ENCODE assay signal across 13 mouse cellular contexts in genomic region chr2:115119429-115120205, GRCm38 (mm10).
A peak's percentile ranks its signal among the peaks of the same experiment; 100 is the strongest.
DNase-seq lines count a peak whose midpoint lies in the region; ATAC-seq and TF ChIP-seq lines count a peak whose summit lies in the region.
"Had no signal": no experiment of that assay in that cellular context is flagged by ENCODE, and none has a peak within 500 bp of the region (broad histone marks: within the 10 kb centered on the region; RNA-seq: fewer than 3 reads in every experiment).

No protein-coding gene starts in this region.

- no peaks in the 10 kb centered on the region for H3K4me1 ChIP-seq in kidney, adult 2 months (ENCODE audit: control insufficient read depth, insufficient read depth, low read length)
- peaks cover 15% of the 10 kb centered on the region for H3K4me1 ChIP-seq in forebrain, embryonic 13.5 days
- H3K4me1 ChIP-seq in lung, embryonic 14.5 days (ENCODE audit: insufficient read depth): no peaks in the 10 kb centered on the region
- H3K4me1 ChIP-seq in midbrain, embryonic 14.5 days (ENCODE audit: control insufficient read depth, insufficient read depth, low read length): peaks cover 4% of the 10 kb centered on the region; the same call in 1 of the 2 replicates
- H3K4me1 ChIP-seq: embryonic facial prominence, embryonic 12.5 days; heart, embryonic 13.5 days had no signal

- WGBS in kidney, adult 2 months: 81% methylated on average over 9 of the region's 9 CpGs
- WGBS in forebrain, embryonic 13.5 days: 54% methylated on average over 9 of the region's 9 CpGs
- whole genome bisulfite sequencing in lung, embryonic 14.5 days: 70% methylated on average over 9 of the region's 9 CpGs
- WGBS in midbrain, embryonic 14.5 days: 54% methylated on average over 9 of the region's 9 CpGs

- intact Hi-C loops in left cerebral cortex, postnatal 14 days (cut with DNase I): no loop called here

- no peak for DNase-seq in kidney, adult 2 months
- DNase-seq in kidney, adult 11 months: no peak
- peak; percentile 71 for DNase-seq in lung, embryonic 14.5 days
- peak; percentile 64 for DNase-seq in midbrain, embryonic 14.5 days
- DNase-seq in left cerebral cortex, postnatal 14 days (ENCODE audit: low spot score in 2 of 2): no peak
- DNase-seq in spleen, adult 18-20 months: no peak
- DNase-seq: cerebellum, adult 9-10 months; thymus, postnatal 14 days had no signal

- H3K9ac ChIP-seq in forebrain, embryonic 13.5 days: no peak overlapping the region
- H3K9ac ChIP-seq in lung, embryonic 14.5 days: no peak overlapping the region
- no peak overlapping the region for H3K9ac ChIP-seq in midbrain, embryonic 14.5 days (replicated peaks; ENCODE audit: low read length)
- H3K9ac ChIP-seq: embryonic facial prominence, embryonic 12.5 days; heart, embryonic 13.5 days had no signal

- TF ChIP-seq POLR2A in kidney, adult 2 months (IDR thresholded peaks at IDR 0.05; ENCODE audit: low read depth, low read length): no peak

- no peaks in the 10 kb centered on the region for H3K36me3 ChIP-seq in kidney, adult 2 months (ENCODE audit: control insufficient read depth, insufficient read depth, low read length)
- H3K36me3 ChIP-seq in forebrain, embryonic 13.5 days (ENCODE audit: poor library complexity, severe bottlenecking): no peaks in the 10 kb centered on the region
- no peaks in the 10 kb centered on the region for H3K36me3 ChIP-seq in lung, embryonic 14.5 days (ENCODE audit: insufficient read depth)
- H3K36me3 ChIP-seq in midbrain, embryonic 14.5 days (ENCODE audit: control insufficient read depth, insufficient read depth, low read length): no peaks in the 10 kb centered on the region
- H3K36me3 ChIP-seq: embryonic facial prominence, embryonic 12.5 days; heart, embryonic 13.5 days had no signal

- no peak overlapping the region for H3K27ac ChIP-seq in kidney, adult 2 months (ENCODE audit: insufficient read depth, low read depth, low read length)
- H3K27ac ChIP-seq in forebrain, embryonic 13.5 days: peak overlapping the region; percentile 73
- no peak overlapping the region for H3K27ac ChIP-seq in lung, embryonic 14.5 days (ENCODE audit: low read depth)
- H3K27ac ChIP-seq in midbrain, embryonic 14.5 days (replicated peaks; ENCODE audit: low read depth, low read length): no peak overlapping the region
- H3K27ac ChIP-seq: embryonic facial prominence, embryonic 12.5 days; heart, embryonic 13.5 days had no signal

- H3K4me2 ChIP-seq in forebrain, embryonic 13.5 days: no peak overlapping the region
- H3K4me2 ChIP-seq in lung, embryonic 14.5 days: no peak overlapping the region
- H3K4me2 ChIP-seq in midbrain, embryonic 14.5 days (ENCODE audit: low read length): no peak overlapping the region
- H3K4me2 ChIP-seq: embryonic facial prominence, embryonic 12.5 days; heart, embryonic 13.5 days had no signal

- no peaks in the 10 kb centered on the region for H3K27me3 ChIP-seq in kidney, adult 2 months (replicated peaks; ENCODE audit: control insufficient read depth, insufficient read depth, low read length)
- no peaks in the 10 kb centered on the region for H3K27me3 ChIP-seq in forebrain, embryonic 13.5 days
- no peaks in the 10 kb centered on the region for H3K27me3 ChIP-seq in lung, embryonic 14.5 days (ENCODE audit: insufficient read depth, low read length)
- no peaks in the 10 kb centered on the region for H3K27me3 ChIP-seq in midbrain, embryonic 14.5 days (ENCODE audit: control insufficient read depth, insufficient read depth, low read length)
- H3K27me3 ChIP-seq: embryonic facial prominence, embryonic 12.5 days; heart, embryonic 13.5 days; Patski had no signal

- TF ChIP-seq CTCF in kidney, adult 2 months (conservative IDR thresholded peaks at IDR 0.05; ENCODE audit: insufficient read depth, insufficient read length, low read depth, low read length): 0 out of 2 replicates have a peak, but pooled peaks have one; percentile 8
- TF ChIP-seq CTCF in lung, embryonic 14.5 days (IDR thresholded peaks at IDR 0.05; ENCODE audit: low read depth): peak; percentile 25; the same call in 1 of the 2 replicates

- H3K4me3 ChIP-seq in kidney, adult 2 months (ENCODE audit: insufficient read depth, low read depth, low read length): no peak overlapping the region
- H3K4me3 ChIP-seq in forebrain, embryonic 13.5 days: no peak overlapping the region
- no peak overlapping the region for H3K4me3 ChIP-seq in lung, embryonic 14.5 days (ENCODE audit: low read depth, low read length)
- no peak overlapping the region for H3K4me3 ChIP-seq in midbrain, embryonic 14.5 days (replicated peaks; ENCODE audit: low read depth, low read length)
- H3K4me3 ChIP-seq: embryonic facial prominence, embryonic 12.5 days; heart, embryonic 13.5 days had no signal

- H3K9me3 ChIP-seq in forebrain, embryonic 13.5 days (replicated peaks): no peaks in the 10 kb centered on the region
- no peaks in the 10 kb centered on the region for H3K9me3 ChIP-seq in lung, embryonic 14.5 days (ENCODE audit: low read depth, low read length)
- no peaks in the 10 kb centered on the region for H3K9me3 ChIP-seq in midbrain, embryonic 14.5 days (ENCODE audit: control insufficient read depth, low read length)
- H3K9me3 ChIP-seq: embryonic facial prominence, embryonic 12.5 days; heart, embryonic 13.5 days had no signal

- peak; percentile 91 for ATAC-seq in forebrain, embryonic 13.5 days
- ATAC-seq in lung, embryonic 14.5 days (ENCODE audit: insufficient read depth): no peak
- peak; percentile 78 for ATAC-seq in midbrain, embryonic 14.5 days (ENCODE audit: low FRiP score, low TSS enrichment)
- ATAC-seq in erythroid progenitor cell, adult 5-6 weeks (replicated peaks; ENCODE audit: low FRiP score, poor library complexity, severe bottlenecking): no peak
- ATAC-seq: Patski had no signal

Comparison
In these comparisons a context has a peak if more than half of its experiments do, and no peak if none do; other contexts are left out.
1. DNase-seq: peak in lung, embryonic 14.5 days (single experiment) and midbrain, embryonic 14.5 days (single experiment); none in kidney, adult 2 months (single experiment), kidney, adult 11 months (single experiment), left cerebral cortex, postnatal 14 days (0 of 2) and spleen, adult 18-20 months (0 of 2).
2. ATAC-seq: peak in forebrain, embryonic 13.5 days (single experiment) and midbrain, embryonic 14.5 days (single experiment); none in lung, embryonic 14.5 days (single experiment) and erythroid progenitor cell, adult 5-6 weeks (single experiment).